Mouse (Mus musculus): ENCODE results near the gene Rapsn.

Rapsn gene

DNA sequence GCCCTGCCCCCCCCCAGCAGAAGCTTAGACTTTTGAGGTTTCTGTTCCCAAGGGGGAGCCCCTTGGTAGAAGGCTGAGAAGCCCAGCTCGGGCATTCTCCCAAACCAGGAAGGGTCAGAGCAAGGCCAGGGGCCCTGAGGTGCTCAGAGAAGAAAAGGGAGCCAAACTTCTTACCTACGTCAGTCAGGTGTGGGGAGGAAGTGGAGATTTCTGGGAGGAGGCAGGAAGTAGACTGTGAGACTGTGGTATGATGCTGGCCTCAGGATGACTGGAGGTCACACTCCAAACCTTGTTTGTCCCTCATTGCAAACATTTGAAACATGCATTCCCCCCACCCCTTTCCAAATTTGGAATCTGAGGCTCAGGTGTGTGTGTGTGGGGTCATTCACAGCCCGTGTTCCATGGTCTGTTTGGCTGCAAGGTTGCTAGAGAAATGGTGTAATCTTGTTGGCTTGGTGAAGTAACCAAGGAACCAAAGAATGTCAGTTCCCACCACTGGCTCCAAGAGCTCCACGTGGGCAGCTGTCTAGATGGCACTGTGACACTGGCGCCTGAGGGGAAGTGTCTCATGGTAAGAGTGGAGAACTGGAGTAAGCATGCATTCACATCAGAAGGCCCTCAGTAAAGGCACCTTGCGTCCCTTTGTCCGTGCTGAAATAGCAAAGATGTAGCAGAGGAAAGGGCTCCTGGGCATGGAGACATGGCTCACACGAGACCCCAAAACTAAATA, 45.5 kb downstream of the Rapsn start:
- DNase-seq (ENCODE audit: low spot score), result no peak

- DNase-seq (ENCODE audit: low spot score), result no peak
Observed at GRCm38 (mm10) chr2:91081775-91082695, 46.6 kb downstream of the Rapsn start, which contains the start of gene Spi1. TSS of gene Spi1 (plus strand) at chr2:91082390.

GRCm38 (mm10) chr2:91082844-91083243, 47.4 kb downstream of the Rapsn start:
- no peak for DNase-seq (ENCODE audit: low spot score)

DNA sequence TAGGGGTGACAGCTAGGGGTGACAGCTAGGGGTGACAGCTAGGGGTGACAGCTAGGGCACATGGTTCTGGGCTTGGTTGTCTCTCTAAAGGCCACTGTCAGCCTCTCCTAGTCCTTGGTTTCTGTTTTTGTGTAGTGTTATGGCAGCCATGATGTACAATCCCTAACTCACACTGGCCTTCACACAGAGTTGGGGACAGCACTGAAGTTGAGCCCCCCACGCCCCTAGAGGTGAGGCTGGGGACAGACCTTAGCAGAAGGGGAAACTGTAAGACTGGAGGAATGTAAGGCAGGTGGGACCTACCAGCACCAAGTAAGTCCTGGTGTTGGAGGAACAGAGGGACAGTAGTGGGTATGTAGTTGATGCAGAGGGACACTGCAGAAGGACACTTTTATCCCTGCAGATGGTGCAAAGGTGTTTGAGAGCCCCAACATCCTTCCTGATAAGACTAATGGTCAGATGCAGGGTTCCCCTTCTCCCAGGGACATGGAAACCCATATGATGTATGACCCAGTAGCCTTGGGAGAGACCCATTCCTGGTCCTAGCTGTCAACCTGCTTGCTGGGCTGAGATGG, 48.0 kb downstream of the Rapsn start:
- no peak for DNase-seq (ENCODE audit: low spot score)

DNA sequence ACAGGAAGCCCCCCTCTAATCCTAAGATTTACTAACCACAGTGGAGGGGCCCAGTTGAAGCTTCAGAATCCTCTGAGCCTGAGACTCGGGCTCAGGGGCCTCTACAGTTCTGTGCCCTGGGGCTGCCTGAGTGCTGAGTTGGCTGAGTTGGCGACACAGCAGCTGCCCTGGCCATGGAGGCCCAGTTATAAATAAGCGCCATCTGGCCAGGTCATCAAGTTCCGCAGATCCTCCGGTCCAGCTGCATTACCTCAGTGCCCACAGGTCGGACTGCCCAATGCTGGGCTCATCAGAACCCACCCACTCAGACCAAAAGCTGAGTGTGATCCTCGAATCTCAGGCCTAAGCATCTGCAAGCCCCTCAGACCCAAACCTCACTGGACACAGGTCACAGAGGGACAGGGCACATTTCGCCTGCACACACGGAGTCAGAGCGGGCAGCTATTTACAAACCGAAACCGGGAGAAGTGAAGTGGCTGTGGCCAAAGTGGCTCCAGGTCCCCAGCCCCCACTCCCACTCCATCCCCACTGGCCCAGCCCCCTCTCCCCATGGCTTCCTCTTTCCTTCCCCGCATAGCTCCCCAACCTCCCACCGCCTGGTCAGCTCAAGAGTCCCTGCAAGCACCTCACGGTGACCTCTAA, 48.9 kb downstream of the Rapsn start:
- DNase-seq (ENCODE audit: low spot score), result no peak

DNA sequence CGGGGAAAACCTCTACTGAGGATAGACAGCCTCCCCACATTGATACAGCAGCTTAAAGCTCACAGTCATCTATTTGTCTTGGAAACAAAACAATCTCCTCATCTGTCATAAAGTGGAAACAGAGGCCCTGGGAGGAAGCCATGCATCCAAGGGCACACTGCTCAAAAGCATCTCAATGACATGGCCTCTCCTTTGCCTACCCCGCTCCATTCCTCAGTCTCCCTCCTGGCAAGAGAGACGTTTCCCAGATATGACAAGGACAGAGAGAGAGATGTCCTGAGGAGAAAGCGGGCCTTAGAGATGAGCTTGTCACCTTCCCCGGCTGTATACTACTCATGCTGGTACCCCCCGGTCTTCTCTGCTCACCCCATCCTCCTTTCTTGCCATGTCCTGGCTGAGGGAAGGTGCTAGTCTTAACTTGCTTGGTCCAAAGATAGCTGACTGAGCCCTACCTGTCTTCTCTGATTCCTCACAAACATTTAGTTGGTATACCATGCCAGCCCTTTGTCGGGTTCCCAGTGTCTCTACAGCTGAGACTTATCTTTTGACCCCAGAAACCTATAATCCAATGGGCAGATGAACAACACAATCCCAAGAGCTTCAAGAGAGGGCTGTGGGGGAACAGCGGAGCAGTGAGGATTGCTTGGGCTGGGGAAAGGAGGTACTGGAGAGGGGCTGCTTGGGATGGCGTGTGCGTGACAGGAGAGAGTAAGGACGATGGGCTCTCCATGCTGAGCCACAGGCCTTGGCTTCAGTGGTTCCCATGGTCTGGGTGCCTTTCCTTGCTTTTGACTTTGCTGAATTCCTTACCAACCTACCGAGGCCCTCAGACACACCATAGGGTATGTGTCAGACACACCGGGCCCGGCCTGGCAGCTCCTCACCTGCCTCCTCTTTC, 50.3 kb downstream of the Rapsn start:
- no peak for DNase-seq (ENCODE audit: low spot score)

- DNase-seq (ENCODE audit: low spot score), result no peak
Observed at GRCm38 (mm10) chr2:91086392-91087237, 51.2 kb downstream of the Rapsn start.

GRCm38 (mm10) chr2:91087453-91087852, 52.0 kb downstream of the Rapsn start:
- DNase-seq (ENCODE audit: low spot score), result no peak

- no peak for DNase-seq (ENCODE audit: low spot score)
Observed at GRCm38 (mm10) chr2:91088987-91089386, 53.6 kb downstream of the Rapsn start.

DNA sequence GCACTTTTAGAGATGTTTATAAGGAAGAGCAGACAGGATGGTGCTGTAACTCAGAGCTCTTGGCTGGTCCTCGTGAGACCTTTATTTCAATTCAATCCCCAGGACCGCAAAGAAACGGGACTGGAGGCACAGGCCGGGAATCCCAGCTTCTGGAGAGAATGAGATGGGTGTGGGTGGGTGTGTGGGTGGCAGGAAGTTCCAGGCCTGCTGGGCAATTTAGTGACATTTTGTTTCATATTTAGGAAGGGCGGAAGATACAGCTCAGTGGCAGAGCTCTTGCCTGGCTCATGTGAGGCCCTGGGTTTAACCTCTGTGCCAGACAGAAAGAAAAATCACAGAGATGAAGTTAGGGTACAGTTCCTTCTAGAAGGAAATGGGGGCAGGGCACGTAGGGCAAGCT, 54.8 kb downstream of the Rapsn start:
- DNase-seq (ENCODE audit: low spot score), result no peak

DNA sequence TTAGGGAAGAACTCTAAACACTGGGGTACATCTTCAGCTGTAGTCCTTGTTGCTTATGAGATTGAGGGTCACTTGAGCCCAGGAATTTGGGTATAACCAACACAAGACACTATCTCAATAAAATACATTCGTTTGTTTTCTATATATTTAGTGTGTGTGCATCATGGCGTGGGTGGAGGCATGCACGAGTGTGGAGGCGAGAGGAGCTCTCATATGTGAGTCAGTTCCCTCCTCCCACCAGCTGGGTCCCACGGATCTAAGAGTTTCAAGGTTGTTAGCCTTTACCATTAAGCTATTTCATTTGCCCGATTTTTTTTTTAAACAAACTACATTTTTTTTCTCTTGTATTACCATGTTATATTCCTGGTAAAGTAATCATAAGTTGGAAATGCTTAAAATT, 55.4 kb downstream of the Rapsn start:
- no peak for DNase-seq (ENCODE audit: low spot score)

Measured in embryo, embryonic 10.5 days (tissue).